Mouse (Mus musculus) B cell, adult (primary cell): ENCODE measurements around the gene Htatsf1. TPM values are rescaled to one million over a fixed set of nuclear protein-coding genes. Genes with fewer than 3 reads are reported as not detected.

Source experiments
- total RNA-seq: library from RNA; stranded (reverse); gene quantifications from 4 replicates; pipeline ENCODE4 v1.2.4, GENCODE M21; 2023; ENCODE audit not compliant: inconsistent age

The Htatsf1 gene
- 33.5 to 36.6 TPM (median 35.2 TPM) in 4 replicates for total RNA-seq

GRCm38 (mm10) chrX:57053174-57053992 is at the start of gene Htatsf1:
Htatsf1 (plus strand) TSS chrX:57053583.

GRCm38 (mm10) chrX:57042774-57043173 is 10.6 kb upstream of the Htatsf1 start, which contains the start of gene Brs3:
Brs3 (plus strand) TSS chrX:57043074.

GRCm38 (mm10) chrX:57087806-57088205 is 34.4 kb downstream of the Htatsf1 start, which contains the start of gene Vgll1:
Vgll1 (plus strand) TSS chrX:57088106.

Other genes with a start within 250 kb of the Htatsf1 start
- gene Map7d3, start 231.3 kb upstream of the Htatsf1 start, total RNA-seq = 0.35 to 1.5 TPM (median 0.51 TPM) in 4 replicates
- not detected in 4 replicates for gene Adgrg4, start 183.4 kb upstream of the Htatsf1 start, total RNA-seq
- gene Brs3, start 10.5 kb upstream of the Htatsf1 start, total RNA-seq = not detected in 4 replicates
- gene Vgll1, start 34.5 kb downstream of the Htatsf1 start, total RNA-seq = not detected in 4 replicates
- not detected in 4 replicates for gene Cd40lg, start 158.6 kb downstream of the Htatsf1 start, total RNA-seq